Mouse (Mus musculus) neural tube, embryonic 11.5 days (tissue): ENCODE results near the gene Glod4. TPM values are rescaled to one million over a fixed set of nuclear protein-coding genes. Genes with fewer than 3 reads are reported as not detected.

ENCODE experiments used
- ATAC-seq: fragments of 200-750 bp; cut with Nextera tagmentation; 2 replicates; pipeline ENCODE4 v1.8.0; 2017; ENCODE audit warnings: moderate number of reproducible peaks, mild to moderate bottlenecking, moderate TSS enrichment, moderate library complexity; ENCODE audit not compliant: insufficient read depth, low FRiP score, low TSS enrichment
- DNase-seq: peaks from one replicate; pipeline ENCODE4 v3.0.0-alpha.2; 2015; ENCODE audit warnings: low spot score
- H3K27ac ChIP-seq: fragments of 300-500 bp; sonication (generic); 2 replicates; pipeline ENCODE4 v1.5.1; 2014; ENCODE audit warnings: low read depth, mild to moderate bottlenecking, low read length
- H3K27me3 ChIP-seq: fragments of 300-500 bp; sonication (generic); 2 replicates; pipeline ENCODE4 v1.6.1; 2014; ENCODE audit warnings: mild to moderate bottlenecking, low read length, mixed read lengths; ENCODE audit not compliant: control insufficient read depth, insufficient read depth
- H3K36me3 ChIP-seq: fragments of 300-500 bp; sonication (generic); 2 replicates; pipeline ENCODE4 v1.6.1; 2014; ENCODE audit warnings: mild to moderate bottlenecking, low read length, moderate library complexity, mixed read lengths; ENCODE audit not compliant: control insufficient read depth, insufficient read depth
- H3K4me1 ChIP-seq: fragments of 300-500 bp; sonication (generic); 2 replicates; pipeline ENCODE4 v1.6.1; 2014; ENCODE audit warnings: low read length, mixed read lengths; ENCODE audit not compliant: control insufficient read depth, insufficient read depth
- H3K4me2 ChIP-seq: fragments of 300-500 bp; sonication (generic); 2 replicates; pipeline ENCODE4 v1.6.1; 2014; ENCODE audit warnings: low read depth, mild to moderate bottlenecking, moderate library complexity
- H3K4me3 ChIP-seq: fragments of 300-500 bp; sonication (generic); 2 replicates; pipeline ENCODE4 v1.5.1; 2014; ENCODE audit warnings: low read depth, low read length
- H3K9ac ChIP-seq: fragments of 300-500 bp; sonication (generic); 2 replicates; pipeline ENCODE4 v1.6.1; 2014; ENCODE audit warnings: mild to moderate bottlenecking, low read length
- H3K9me3 ChIP-seq: fragments of 300-500 bp; sonication (generic); 2 replicates; pipeline ENCODE4 v1.6.1; 2016; ENCODE audit warnings: low read length; ENCODE audit not compliant: control insufficient read depth
- WGBS: fragments of 180-500 bp; shearing (Covaris S2); extraction: QIAGEN DNeasy Blood & Tissue Kit; methylation state at CpG from one replicate; pipeline ENCODE4 v1.1.7; 2014; 5-methylcytosine and 5-hydroxymethylcytosine counted together
- polyA plus RNA-seq: library from polyadenylated mRNA; unstranded; fragments of >200 nt; fragmentation: Nextera tagmentation; extraction: Ambion mirVana; gene quantifications from 2 replicates; pipeline ENCODE4 v1.2.1, GENCODE M21; 2014

Glod4 gene
- polyA plus RNA-seq, 1 experiment from 2014 or later: 116 TPM

- WGBS: 83% methylated on average over 5 of the region's 5 CpGs
- DNase-seq: no peak
- peaks cover 6% of the 10 kb centered on the region; the same call in 1 of the 2 replicates for H3K36me3 ChIP-seq
Observed at GRCm38 (mm10) chr11:76130859-76131258, 112.7 kb downstream of the Glod4 start.

GRCm38 (mm10) chr11:76125386-76125785, 118.1 kb downstream of the Glod4 start:
- Histone ChIP-seq H3K4me2 (no peak overlapping the region), H3K9me3 (no peaks in the 10 kb centered on the region), H3K27me3 (no peaks in the 10 kb centered on the region), H3K27ac (no peak overlapping the region), H3K4me3 (no peak overlapping the region), H3K9ac (no peak overlapping the region), H3K36me3 (no peaks in the 10 kb centered on the region), H3K4me1 (no peaks in the 10 kb centered on the region)
- DNase-seq (no peak), ATAC-seq (no peak)
- WGBS: 74% methylated on average over 8 of the region's 8 CpGs

More at GRCm38 (mm10) chr11:76130859-76131258, 112.7 kb downstream of the Glod4 start:
- no peaks in the 10 kb centered on the region for H3K4me1 ChIP-seq
- H3K27ac ChIP-seq: no peak overlapping the region
- no peak overlapping the region for H3K9ac ChIP-seq
- no peaks in the 10 kb centered on the region for H3K27me3 ChIP-seq
- H3K4me3 ChIP-seq: no peak overlapping the region
- no peak overlapping the region for H3K4me2 ChIP-seq
- H3K9me3 ChIP-seq: no peaks in the 10 kb centered on the region
- no peak for ATAC-seq

- H3K36me3 ChIP-seq: no peaks in the 10 kb centered on the region
- DNase-seq (no peak), ATAC-seq (no peak)
- no peak overlapping the region for H3K4me3 ChIP-seq
- H3K9me3 ChIP-seq: no peaks in the 10 kb centered on the region
- no peak overlapping the region for H3K27ac ChIP-seq
- 92% methylated on average over 1 of the region's 1 CpGs for WGBS
- no peaks in the 10 kb centered on the region for H3K27me3 ChIP-seq
- H3K4me2 ChIP-seq: no peak overlapping the region
- H3K9ac ChIP-seq: no peak overlapping the region
- no peaks in the 10 kb centered on the region for H3K4me1 ChIP-seq
Observed at GRCm38 (mm10) chr11:76123517-76123916, 120.0 kb downstream of the Glod4 start.

GRCm38 (mm10) chr11:76122571-76122970, 121.0 kb downstream of the Glod4 start:
- Histone ChIP-seq H3K27me3 (no peaks in the 10 kb centered on the region), H3K27ac (no peak overlapping the region), H3K9ac (no peak overlapping the region), H3K4me1 (no peaks in the 10 kb centered on the region), H3K4me2 (no peak overlapping the region), H3K4me3 (no peak overlapping the region), H3K9me3 (no peaks in the 10 kb centered on the region), H3K36me3 (no peaks in the 10 kb centered on the region)
- 90% methylated on average over 2 of the region's 2 CpGs for WGBS
- ATAC-seq (no peak), DNase-seq (no peak)

- no peak for ATAC-seq
- 88% methylated on average over 4 of the region's 4 CpGs for WGBS
Observed at GRCm38 (mm10) chr11:76121086-76121485, 122.4 kb downstream of the Glod4 start.

DNA sequence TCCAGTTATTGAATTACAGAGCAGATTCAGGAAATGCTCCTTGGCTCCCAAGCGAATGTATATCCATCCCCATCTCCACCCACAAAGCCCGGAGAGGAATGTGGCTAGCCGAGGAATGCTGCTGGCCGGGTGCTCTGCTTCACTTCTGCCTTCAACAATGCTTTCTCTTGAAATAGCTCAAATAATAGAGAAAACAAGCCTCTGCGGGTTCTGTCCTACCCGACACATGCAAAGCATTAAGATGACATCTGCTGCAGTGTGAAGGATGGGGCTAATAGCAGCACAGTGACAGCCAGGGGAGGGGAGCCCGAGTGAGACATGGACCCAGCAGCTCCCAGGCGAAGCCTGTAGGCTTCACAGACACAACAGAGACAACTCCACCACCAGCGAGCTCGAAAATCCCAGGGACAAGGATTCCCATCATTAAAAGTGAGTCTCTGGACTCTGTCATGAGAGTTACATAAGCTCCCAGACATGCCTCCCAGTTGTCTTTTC, 123.1 kb downstream of the Glod4 start:
- Histone ChIP-seq H3K4me1 (no peaks in the 10 kb centered on the region), H3K4me3 (no peak overlapping the region), H3K4me2 (no peak overlapping the region), H3K9ac (no peak overlapping the region), H3K27me3 (no peaks in the 10 kb centered on the region), H3K36me3 (peaks cover 4% of the 10 kb centered on the region; the same call in 1 of the 2 replicates), H3K9me3 (no peaks in the 10 kb centered on the region), H3K27ac (no peak overlapping the region)
- peak; percentile 34 for DNase-seq
- 72% methylated on average over 10 of the region's 10 CpGs for WGBS
- no peak for ATAC-seq

More at GRCm38 (mm10) chr11:76121086-76121485, 122.4 kb downstream of the Glod4 start:
- Histone ChIP-seq H3K36me3 (peaks cover 4% of the 10 kb centered on the region; the same call in 1 of the 2 replicates), H3K4me2 (no peak overlapping the region), H3K27ac (no peak overlapping the region), H3K9me3 (no peaks in the 10 kb centered on the region), H3K9ac (no peak overlapping the region), H3K4me3 (no peak overlapping the region), H3K27me3 (no peaks in the 10 kb centered on the region), H3K4me1 (no peaks in the 10 kb centered on the region)
- no peak for DNase-seq

DNA sequence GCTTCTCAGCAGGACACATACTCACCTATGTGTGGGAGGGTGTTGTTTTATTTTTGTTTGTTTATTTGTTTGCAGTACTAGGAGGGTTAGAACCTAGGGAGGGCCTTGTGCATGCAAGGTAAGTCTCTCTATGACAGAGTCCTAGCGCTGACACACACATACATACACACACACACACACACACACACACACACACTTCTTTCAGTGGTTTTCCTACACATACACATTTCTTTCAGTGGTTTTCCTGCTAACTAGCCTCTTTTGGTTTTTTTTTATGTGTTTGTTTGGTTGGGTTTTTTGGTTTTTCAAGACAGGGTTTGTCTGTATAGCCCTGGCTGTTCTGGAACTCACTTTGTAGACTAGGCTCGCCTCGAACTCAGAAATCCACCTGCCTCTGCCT, 133.1 kb downstream of the Glod4 start:
- no peak for ATAC-seq

DNA sequence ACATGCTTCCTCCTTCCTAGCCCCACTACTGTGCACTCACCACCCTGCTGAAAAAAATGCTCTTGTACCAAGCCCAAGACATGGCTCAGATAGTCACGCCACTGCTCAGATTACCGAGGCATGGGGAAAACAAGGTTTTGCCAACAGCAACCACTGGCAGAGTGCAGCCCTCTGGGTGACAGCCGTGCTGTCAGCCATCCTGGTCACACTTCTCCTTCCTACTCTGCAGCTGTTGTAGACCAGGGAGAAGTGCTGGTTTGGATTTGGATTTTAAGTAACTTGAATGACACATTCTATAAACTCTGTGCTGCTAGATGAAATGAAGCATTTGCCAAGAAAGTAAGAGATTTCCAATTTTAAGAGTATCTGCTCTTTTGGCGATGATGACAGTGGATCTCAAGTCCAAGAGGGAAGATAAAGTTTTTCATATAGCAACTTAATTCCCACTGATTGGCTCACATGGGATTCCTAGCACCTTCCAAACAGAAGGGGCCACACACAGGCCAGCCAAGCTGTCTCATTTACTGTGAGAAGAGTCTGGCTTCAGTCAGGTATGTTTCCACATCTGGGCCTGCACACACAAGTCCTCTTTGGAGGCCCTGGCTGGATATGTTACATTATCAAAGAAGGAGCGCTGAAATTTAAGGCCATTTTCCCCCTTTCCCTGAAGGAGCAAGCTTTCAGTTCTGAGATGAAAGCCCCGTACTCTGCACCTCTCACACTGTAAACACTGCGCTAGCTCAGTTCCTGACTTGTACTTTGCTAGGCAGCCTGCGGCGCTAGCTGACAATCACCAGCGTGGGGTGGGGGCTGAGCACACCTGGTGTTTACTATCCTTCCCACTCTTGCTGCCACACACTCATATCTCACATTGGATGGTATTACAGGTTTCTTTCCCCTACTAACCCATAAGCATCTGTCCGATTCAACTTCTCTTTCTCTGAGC, 136.7 kb downstream of the Glod4 start:
- DNase-seq (no peak), ATAC-seq (no peak)
- Histone ChIP-seq H3K9ac (no peak overlapping the region), H3K4me1 (no peaks in the 10 kb centered on the region), H3K36me3 (no peaks in the 10 kb centered on the region), H3K27ac (no peak overlapping the region), H3K4me3 (no peak overlapping the region), H3K4me2 (no peak overlapping the region), H3K27me3 (no peaks in the 10 kb centered on the region), H3K9me3 (no peaks in the 10 kb centered on the region)
- WGBS: 90% methylated on average over 11 of the region's 11 CpGs

More for the DNA sequence above, 133.1 kb downstream of the Glod4 start:
- Histone ChIP-seq H3K27ac (no peak overlapping the region), H3K36me3 (no peaks in the 10 kb centered on the region), H3K4me1 (no peaks in the 10 kb centered on the region), H3K9me3 (no peaks in the 10 kb centered on the region), H3K27me3 (no peaks in the 10 kb centered on the region), H3K9ac (no peak overlapping the region), H3K4me3 (no peak overlapping the region), H3K4me2 (no peak overlapping the region)
- DNase-seq: no peak
- WGBS: 95% methylated on average over 3 of the region's 3 CpGs

DNA sequence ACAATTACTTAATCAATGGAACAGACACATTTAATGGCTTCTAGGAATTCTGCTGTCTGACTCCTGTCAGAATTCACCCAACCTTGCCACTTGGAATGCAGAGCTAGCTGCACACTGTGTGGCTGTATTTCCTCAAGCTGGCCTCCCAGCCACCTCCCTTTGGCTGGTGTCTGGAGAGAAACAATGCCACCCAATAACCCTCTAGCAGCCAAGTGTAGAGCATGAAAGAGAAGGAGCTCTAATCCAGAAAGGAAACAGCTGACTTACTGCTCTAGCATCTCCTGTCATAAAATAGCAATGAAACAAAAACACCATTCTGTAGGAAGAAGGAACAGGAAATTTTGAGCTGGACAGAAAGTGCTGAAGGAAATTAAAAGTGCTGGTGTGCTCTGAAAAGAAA, 142.4 kb downstream of the Glod4 start:
- no peak overlapping the region for H3K9ac ChIP-seq
- no peak overlapping the region for H3K4me3 ChIP-seq
- no peaks in the 10 kb centered on the region for H3K36me3 ChIP-seq
- ATAC-seq (no peak), DNase-seq (no peak)
- H3K27ac ChIP-seq: no peak overlapping the region
- no peaks in the 10 kb centered on the region for H3K4me1 ChIP-seq
- H3K4me2 ChIP-seq: no peak overlapping the region
- no peaks in the 10 kb centered on the region for H3K9me3 ChIP-seq
- no peaks in the 10 kb centered on the region for H3K27me3 ChIP-seq
